Mouse (Mus musculus) kidney, postnatal 4 days (tissue): ENCODE measurements at regions not wholly inside any gene's neighbourhood (a gene's known extent, or its start where the extent isn't known, plus 50 kb on each side); places are given as distances from the start of the nearest gene placed in this dataset.

Experiments used
- DNase-seq, 2 experiments: peaks; one replicate each; pipeline ENCODE4 v3.0.0; 2021; ENCODE audit warnings: mixed read lengths in 2 of 2

DNA sequence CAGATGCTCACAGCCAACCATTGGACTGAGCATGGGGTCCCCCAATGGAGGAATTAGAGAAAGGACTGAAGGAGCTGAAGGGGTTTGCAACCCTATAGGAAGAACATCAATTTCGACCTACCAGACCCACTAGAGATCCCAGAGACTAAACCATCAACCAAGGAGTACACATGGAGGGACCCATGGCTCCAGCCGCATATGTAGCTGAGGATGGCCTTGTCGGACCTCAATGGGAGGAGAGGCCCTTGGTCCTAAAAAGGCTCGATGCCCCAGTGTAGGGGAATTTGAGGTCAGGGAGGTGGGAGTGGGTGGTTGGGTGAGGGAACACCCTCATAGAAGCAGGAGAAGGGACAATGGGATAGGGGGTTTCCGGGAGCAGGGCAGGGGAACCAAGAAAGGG, 180.6 kb downstream of the Qdpr start:
- no peak for DNase-seq

DNA sequence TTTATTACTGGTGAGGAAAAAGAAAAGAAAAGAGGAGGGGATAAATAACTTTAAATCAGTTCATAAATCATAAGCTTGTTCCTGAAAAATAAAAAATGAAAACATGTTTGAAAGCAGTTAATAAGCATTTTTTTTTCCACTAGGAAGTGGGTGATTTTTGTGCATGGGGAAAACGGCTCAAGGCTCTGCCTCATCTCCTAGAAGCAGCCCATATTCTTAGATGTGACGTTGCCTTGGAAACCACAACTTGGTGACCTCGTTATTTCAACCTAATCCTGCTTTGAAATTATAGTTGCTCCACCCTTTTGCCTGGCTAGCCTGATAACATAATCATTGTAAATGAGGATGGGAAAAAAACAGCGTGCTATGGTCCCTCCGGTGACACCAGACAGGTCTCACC, 183.1 kb downstream of the Qdpr start:
- DNase-seq: no peak

DNA sequence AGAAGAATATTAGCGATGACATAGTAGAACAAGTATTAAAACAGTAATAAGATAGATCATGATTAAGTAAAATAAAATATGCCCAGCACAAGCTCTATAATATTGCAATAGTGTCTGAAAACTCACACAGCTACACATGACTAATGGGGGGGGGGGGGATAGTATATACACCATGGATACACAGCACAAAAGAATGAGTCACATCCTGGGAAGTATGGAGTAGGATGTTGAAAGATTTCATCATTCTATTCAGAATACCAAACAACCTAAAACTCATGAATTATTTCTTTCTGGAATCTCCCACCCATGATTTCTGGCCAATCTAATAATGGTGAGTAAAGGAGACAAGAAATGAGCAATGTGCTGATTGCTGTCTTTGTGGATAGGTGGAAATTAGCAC, 191.6 kb downstream of the Qdpr start:
- no peak for DNase-seq

DNA sequence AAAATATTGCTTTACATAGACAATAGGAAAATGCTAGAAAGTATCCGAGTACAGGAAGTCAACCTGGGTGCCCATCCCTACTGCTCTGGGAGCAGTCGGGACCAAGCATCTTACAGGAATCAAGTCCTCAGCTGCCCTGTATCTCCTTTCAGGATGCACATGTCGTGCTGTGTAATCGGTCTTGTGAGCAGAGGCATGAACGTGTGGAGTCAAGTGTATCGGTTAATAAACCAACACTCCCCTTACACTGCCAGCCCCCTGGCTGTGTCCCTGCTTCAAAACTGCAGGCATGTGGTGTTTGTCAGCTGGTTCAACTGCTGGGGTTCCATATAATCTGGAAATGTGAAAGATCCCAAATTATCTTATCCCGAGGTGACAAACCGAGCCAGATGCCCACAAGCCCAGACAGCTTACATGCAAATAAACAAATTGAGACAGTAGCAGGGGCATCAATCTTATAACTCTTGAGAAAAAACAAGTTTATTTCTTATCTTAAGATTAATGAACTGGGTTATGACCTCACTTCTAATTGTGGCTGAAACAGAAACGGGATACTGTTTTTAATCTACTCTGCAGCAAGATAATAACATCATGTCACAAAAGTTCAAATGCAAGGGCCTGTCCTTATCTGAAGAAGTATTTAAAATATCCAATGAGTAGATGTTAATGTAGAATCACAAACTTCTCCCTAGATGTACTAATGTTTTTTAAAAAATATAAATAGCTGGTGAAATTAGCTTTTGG, 193.6 kb downstream of the Qdpr start:
- DNase-seq: peak; percentile 5 to 15

DNA sequence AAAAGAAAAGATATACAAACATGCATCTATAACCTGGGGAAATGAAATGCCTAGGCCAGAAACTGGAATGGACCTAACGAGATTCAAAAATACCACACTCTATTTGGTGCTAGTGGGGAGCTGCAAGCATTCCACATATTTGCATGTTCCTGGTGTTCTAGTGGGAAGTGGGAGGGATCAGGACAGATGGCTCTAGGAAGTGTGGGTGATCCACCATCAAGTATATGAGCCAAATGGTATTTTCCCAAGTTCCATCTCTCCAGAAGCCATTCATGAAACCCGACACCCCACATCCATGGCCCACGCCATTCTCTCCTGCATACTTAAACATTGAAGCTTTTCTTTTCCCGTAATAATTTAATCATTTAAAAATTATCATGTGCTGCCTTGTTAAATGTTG, 218.2 kb downstream of the Qdpr start:
- no peak for DNase-seq

DNA sequence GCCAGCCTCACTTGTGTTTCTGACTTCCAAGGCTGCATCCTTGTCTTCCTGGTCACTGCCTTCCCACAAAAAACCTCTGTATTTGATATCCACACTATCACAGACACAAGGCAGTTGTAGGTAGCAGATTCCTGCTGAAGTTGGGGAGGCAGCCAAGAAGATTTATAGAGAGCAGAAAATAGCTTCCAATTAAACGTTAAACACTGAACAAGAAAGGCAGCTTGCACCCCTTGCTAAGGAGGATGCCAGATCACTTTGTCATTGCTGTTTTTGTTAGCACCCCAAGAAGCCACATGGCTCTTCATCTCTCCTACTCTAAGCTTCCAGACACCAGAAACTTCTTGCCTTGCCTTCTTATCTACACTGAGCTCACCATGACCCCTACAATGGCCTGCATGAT, 219.9 kb downstream of the Qdpr start:
- DNase-seq: no peak

DNA sequence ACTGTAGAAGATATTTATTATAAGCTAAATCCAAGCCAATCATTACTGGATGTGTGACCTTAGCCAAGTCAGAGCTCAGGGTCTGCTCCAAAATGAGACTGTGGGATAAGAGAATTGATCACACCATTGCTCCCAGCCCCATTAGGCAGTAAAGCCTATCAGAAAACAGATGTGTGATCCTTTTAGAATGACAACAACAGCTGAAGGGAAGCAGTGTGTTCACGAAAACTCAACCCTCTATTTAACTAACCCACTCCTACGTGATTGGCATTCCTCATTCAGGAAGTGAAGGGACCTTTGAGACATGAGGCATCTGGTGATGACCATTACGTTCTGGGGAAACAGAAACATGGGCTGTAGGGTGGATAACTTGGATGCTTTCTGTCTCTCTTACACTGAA, 220.6 kb downstream of the Qdpr start:
- no peak for DNase-seq

DNA sequence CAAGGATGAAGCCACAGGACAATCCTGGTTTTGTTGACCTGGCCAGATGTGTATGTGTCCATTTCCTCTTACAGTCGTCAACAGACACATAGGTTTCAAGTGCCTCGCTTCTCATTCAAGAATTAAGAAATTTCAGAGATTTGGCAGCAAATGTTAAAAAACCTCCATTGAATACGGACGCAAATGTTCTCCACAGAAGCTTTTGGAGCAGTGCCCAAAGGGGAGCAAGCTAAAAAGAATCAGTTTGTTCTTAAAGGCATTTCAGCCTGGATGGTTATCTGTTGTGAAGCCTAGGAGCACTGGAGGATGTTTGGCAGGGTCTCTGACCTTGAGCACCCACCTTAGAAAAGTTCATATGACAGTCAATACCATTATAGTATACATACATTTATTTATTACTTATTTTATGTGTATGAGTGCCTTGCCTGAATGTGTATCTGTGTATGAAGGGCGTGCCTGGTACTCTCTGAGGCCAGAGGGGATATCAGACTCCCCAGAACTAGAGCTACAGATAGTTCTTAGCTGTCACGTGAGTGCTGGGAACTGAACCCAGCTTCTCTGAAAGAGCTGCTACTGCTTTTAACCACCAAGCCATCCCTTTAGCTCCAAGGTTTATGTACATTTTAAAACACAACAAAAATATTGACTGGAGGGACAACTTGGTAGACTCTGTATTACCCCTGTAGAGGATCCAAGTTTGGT, 221.7 kb downstream of the Qdpr start:
- no peak for DNase-seq

DNA sequence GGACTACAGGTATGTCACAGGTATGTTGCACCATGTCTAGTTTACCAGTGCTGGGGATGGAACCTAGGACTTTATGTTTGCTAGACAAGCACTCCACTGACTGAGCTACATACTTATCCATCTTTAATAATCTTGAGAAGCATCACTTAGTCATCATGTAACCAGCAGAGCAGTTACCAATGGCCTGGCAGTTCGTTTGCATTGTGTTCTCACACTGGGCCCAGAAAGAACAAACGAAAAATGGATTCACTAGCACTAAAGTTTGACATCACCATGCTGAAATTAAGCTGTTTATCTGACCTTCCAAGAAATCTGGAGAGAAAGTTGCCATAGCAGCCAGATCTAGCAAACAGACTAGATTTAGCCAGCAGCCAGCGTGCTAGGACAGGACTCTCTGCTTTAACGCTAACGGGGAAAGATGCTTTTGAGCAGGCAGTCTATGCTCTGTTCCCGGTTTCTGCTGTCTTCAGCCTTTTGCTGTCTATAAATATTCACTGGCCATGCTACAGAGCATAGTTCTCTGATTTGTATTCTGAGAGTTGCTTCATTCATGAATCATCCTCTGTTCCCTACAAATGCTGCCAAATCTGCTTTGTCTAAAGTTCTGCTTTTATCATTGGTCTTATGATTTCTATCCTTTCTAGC, 229.6 kb downstream of the Qdpr start:
- peak in 1 of 2 experiments; percentile 7 for DNase-seq

DNA sequence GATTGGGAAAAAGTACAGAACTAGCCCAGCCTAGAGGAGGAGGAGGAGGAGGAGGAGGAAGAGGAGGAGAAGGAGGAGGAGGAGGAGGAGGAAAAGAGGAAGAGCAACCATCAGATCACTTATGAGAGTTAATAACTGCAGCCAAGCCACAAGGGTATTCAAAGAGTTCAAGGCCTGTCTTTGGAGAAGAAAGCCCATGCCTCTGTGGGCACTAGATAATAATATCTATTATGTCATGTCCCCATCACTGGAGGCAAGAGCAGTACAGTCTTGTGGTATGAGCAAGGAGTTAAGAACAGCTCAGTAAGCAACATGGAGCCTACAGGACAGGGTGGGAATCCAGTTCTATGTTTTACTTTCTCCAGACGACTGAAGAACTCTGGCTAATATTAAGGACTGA, 230.5 kb downstream of the Qdpr start:
- DNase-seq: no peak

DNA sequence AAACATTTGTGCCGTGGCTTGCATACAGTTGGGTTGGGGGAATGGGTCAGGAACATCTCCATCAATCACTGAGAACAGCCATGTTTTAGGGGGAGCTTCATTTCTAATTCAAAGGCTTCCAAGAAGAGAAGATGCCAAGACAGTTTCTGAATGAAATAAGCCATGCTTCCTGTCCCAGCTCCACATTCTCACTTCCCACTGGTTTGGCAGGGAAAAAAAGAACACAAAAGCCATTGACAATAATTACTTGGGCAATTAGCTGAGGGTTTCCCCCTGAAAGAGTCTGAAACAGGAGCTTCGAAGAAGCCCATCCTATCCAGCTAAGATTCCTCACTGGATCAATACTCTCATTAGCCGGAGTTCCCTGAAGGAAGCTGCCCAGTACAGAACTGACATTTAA, 230.9 kb downstream of the Qdpr start:
- no peak for DNase-seq

DNA sequence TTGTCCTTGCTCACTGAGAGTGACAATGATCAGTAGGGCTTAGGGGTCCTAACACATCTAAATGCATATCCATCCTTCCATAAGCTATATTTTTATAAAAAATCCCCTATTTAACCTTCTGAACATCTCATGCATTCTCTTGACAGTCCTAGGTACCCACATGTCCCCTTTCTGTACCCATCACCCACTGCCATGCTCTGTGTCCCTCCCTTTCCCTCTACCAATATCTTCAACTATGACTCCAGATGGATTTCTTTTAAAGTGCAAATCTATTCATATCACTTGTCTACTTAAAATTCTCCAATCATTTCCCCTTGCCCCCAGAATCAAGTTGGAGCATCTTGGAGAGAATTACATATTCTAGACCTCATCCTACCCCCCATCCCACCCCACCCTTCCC, 235.6 kb downstream of the Qdpr start:
- DNase-seq: no peak

DNA sequence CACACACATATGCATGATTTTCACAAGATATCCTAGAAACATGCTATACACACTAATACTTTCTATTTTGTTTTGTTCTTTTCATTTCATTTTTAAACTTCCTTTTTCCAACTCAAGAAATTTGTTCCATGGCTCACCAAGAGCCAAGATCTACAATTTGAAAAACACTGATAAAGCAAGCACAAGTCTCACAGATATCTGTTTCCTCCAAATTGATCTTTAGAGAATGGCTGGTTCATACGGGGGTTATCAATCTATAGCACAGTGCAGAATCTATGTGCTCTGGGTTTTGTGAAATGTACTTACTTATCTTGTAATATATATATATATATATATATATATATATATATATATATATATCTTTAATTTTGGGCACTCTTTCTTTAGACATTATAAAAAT, 251.6 kb downstream of the Qdpr start:
- no peak for DNase-seq

DNA sequence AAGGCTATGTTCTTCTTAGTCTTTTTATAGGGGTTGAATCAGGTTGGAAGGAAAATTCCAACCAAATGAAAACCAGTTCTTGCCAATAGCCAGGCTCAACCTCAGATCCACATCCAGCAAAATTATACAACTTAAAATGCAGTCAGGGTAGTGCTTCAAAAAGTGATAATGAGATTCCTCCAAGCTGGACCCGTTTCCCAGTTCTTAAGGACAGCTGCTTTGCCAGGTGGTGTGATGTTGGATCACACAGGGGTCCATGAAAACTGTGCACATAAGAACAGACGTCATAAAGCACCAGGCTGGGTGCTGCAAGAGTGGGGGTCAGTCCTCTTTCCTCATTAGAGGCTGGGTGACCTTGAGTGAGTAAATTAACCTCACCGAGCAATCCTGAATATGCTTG, 253.9 kb downstream of the Qdpr start:
- no peak for DNase-seq

DNA sequence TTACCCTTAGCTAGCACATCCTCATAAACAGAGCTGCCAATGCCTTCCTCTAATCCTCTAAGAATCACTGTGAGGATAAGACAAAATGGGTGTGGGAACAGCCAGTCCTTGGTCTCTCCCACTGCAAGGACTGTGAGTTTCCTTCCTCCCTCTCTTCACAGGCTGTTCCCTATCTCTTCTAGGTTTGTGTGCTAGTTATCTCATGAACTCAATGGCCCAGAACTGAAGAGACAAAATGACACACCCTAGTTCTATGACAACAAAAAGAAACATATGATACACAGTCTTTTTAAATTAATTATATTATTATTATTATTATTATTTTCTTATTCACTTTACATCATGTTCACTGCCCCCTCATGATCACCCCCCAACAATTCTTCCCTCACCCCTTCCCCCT, 257.7 kb downstream of the Qdpr start:
- DNase-seq: no peak

DNA sequence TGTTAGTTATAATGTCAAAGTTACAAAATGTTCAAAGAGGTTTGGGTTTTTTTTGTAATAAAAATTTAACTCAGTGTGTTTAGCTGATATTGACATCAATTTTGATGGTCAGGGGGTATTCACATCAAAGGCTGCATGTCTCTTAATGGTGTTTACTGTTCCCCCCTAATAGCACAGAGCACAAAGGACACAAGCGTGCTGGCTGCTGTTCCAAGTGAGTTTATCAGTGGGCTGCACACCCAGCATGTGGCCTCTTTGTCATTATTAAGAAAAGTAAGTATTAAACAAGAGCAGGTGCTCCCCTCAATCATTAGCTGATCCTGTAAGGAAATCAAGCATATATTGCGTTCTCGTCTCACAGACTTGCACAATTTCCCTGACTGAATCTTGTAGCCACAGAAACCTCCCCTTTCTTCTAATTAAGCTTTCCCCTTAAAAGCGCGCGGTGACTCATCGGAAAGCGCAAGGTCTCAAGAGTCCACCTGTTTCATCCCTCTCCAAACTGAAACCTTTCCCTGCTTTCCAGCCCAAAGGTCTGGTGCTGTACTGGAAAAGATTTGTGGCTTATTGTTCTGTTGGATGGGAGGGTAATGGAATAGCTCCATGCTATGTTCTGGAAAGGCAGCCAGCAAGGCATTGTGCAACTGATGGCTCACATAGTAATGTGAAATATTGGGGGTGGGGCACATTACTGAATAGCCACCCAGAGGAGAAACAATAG, 276.8 kb downstream of the Qdpr start:
- DNase-seq: no peak

DNA sequence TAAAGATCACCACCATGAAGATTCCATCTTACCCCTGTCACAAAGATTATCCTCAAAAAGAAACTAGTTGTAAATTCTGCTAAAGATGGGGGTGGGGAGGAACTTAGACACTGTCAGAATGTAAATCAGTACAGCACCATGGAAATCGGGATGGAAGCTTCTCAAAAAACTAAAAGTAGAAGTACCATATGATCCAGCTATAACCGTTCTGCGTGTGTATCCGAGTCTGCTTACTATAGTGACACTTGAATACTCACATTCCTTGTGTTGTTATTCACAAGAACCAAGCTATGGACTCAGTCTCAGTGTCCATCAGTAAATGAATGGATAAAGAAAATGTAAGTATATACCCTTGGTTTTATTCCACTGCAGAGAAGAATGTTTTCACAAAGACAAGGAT, 290.8 kb downstream of the Qdpr start:
- no peak for DNase-seq

DNA sequence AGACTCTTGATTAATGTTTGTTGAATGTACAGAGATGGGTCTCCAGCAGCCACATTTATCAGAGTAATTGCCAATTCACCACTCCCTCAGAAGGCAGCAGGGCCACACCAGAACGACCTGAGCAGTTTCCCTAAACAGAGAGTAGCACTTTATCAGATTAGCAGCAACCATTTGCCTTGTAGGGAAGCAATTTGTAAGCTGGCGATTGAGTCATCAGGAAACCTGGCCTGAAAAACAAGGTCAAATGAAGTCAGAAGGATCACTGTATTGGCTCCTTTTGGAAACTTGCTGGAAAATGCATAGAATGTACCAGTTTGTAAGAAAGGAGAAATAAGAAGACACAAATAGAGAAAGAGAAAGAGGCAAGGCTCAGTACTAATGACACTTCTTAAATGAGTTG, 295.1 kb downstream of the Qdpr start:
- no peak for DNase-seq

DNA sequence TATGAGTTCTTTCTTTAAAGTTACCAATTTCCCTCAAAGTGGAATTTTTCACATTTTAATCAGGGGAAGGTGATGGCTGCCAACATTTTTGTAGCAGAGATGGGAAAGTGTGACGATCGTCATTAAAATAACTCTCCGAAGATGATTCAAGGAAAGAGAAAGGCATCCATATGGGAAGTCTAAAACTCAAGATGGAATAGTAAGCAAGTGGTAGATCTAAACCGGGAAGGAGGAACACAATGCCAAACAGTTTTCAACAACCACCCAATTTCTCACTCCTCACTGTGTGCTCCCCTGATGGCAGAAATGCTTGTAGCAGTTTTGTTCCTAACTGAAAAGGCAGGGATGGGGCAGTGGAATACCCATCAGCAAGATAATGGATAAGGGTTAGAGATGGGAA, 305.9 kb downstream of the Qdpr start:
- no peak for DNase-seq

DNA sequence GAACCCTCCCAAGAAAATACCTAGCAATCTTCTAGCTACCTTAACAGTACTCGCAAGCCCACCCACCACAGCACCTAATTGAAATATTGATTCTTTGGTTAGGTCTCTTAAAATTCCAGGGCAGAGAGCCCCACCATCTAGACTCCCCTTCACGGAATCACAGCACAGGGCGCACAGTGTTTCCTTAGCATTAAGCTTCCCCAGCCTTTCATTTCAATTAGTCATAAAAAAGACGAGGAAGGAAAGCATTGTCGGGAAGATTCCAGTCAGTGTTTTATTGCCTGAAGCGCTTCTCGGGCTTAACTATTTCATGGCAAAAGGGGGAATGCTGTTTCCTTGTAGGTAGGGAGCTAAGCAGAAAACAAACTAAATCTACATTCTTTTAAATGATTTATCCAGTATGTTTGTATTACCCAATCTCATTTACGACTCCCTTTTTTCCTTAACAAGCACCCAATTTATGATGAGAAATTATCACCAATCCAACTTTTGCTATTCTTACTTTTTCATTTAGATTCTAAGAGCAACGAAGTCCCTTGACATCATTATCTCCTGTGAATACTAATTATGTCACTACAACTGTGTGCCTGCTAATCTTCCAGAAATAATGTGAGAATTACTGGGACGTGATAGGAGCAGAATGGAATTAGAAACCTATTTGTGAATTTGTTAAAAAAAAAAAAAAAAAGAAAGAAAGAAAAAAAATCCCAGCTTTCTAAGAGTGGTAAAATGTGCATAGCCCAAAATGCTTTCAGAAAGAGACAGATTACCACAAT, 312.6 kb downstream of the Qdpr start:
- no peak for DNase-seq

DNA sequence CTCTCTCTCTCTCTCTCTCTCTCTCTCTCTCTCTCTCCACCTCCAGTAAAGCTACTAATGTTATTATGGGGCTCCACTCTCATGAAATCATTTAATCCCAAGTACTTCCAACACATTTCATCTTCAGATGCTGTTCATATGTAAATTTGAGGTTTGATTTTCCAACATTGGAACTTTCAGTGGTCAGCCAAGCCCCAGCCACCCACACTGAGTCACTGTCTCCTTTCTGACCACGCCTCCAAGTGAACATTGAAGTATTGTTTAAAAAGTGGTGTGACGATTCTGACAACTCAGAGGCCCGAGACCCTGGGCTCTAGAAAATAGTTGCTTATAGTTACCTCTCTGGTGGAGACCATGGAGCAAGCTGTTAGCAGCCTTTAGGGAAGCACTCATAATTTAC, 313.3 kb downstream of the Qdpr start:
- no peak for DNase-seq

DNA sequence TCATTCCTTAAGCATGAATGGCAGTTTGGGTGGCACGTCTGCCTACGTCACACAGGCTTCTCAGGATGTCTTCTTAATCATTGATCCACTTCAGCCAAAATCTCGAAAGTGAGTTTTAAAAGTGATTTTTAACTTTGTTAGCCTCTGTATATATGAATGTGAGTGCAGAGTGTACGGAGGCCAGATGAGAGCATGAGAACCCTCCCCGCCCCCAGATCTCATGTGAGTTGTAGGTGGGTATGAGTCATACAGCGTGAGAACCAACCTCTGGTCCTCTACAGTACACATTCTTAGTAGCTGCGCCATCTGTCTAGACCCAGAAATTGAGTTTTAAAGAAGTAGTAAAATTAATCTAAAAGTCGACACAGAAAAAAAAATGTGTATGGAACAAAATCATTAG, 322.1 kb downstream of the Qdpr start:
- DNase-seq: no peak

DNA sequence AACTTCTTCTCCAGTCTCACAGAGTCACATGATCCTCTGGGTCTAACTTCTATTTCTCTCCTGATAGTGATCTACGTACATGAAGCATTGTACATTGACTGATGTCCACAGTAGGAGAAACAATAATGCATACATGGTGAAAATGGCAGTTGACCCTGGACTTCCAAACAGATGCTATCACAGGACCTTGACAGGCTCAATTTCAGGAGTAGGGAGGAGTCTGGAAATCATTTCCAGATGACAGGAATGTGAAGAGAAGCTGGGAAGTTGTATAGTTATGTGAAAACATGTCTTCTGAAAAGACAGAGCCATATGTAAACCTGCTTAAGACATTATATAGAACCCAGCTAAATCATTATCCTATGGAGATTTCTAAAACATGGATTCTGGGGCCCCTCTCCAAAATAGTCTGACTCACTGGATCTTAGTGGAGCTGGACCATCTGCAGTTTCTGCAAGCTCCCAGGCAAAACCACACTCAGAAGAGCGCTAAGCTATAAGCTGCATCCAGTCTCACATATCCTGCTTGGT, 322.3 kb upstream of the Ldb2 start:
- DNase-seq: no peak
